Mouse (Mus musculus): ENCODE data around the gene Zc2hc1b.
"Not testable (repeated sequence)": the region's sequence is repeated elsewhere in the genome, so short reads cannot be mapped to it uniquely, and the experiment has no call there.

Gene Zc2hc1b

GRCm38 (mm10) chr10:13177973-13178624, at the start of gene Zc2hc1b:
TSS of gene Zc2hc1b (minus strand) at chr10:13178023.
- DNase-seq (ENCODE audit: low read depth, low spot score) = no peak

- no peak for DNase-seq (ENCODE audit: low read depth, low spot score)
These were observed 47.7 kb upstream of the Zc2hc1b start for GRCm38 (mm10) chr10:13225377-13226063.

- DNase-seq (ENCODE audit: low read depth, low spot score) = no peak
These were observed 44.3 kb upstream of the Zc2hc1b start for GRCm38 (mm10) chr10:13222135-13222534.

GRCm38 (mm10) chr10:13220061-13220460, 42.2 kb upstream of the Zc2hc1b start:
- no peak for DNase-seq (ENCODE audit: low read depth, low spot score)

GRCm38 (mm10) chr10:13213956-13214355, 36.1 kb upstream of the Zc2hc1b start:
- no peak for DNase-seq (ENCODE audit: low read depth, low spot score)

GRCm38 (mm10) chr10:13212829-13213228, 35.0 kb upstream of the Zc2hc1b start:
- no peak for DNase-seq (ENCODE audit: low read depth, low spot score)

- no peak for DNase-seq (ENCODE audit: low read depth, low spot score)
These were observed 34.5 kb upstream of the Zc2hc1b start for GRCm38 (mm10) chr10:13212326-13212725.

GRCm38 (mm10) chr10:13209930-13210637, 32.3 kb upstream of the Zc2hc1b start:
- no peak for DNase-seq (ENCODE audit: low read depth, low spot score)

- no peak for DNase-seq (ENCODE audit: low read depth, low spot score)
These were observed 31.7 kb upstream of the Zc2hc1b start for GRCm38 (mm10) chr10:13209506-13209905.

GRCm38 (mm10) chr10:13209061-13209460, 31.2 kb upstream of the Zc2hc1b start:
- no peak for DNase-seq (ENCODE audit: low read depth, low spot score)

GRCm38 (mm10) chr10:13201741-13202293, 24.0 kb upstream of the Zc2hc1b start:
- DNase-seq (ENCODE audit: low read depth, low spot score) = no peak

GRCm38 (mm10) chr10:13200862-13201261, 23.0 kb upstream of the Zc2hc1b start:
- DNase-seq (ENCODE audit: low read depth, low spot score) = no peak

- no peak for DNase-seq (ENCODE audit: low read depth, low spot score)
These were observed 21.4 kb upstream of the Zc2hc1b start for GRCm38 (mm10) chr10:13199234-13199633.

- no peak for DNase-seq (ENCODE audit: low read depth, low spot score)
These were observed 19.2 kb upstream of the Zc2hc1b start for GRCm38 (mm10) chr10:13196872-13197507.

GRCm38 (mm10) chr10:13193496-13193895, 15.7 kb upstream of the Zc2hc1b start:
- not testable (repeated sequence) for DNase-seq (ENCODE audit: low read depth, low spot score)

- DNase-seq (ENCODE audit: low read depth, low spot score) = peak; percentile 85
These were observed 15.0 kb upstream of the Zc2hc1b start, which contains the start of gene Ltv1 for GRCm38 (mm10) chr10:13192731-13193351. TSS of gene Ltv1 (minus strand) at chr10:13193168.

GRCm38 (mm10) chr10:13189881-13190280, 12.1 kb upstream of the Zc2hc1b start:
- DNase-seq (ENCODE audit: low read depth, low spot score) = no peak

GRCm38 (mm10) chr10:13186754-13187153, 8.9 kb upstream of the Zc2hc1b start:
- DNase-seq (ENCODE audit: low read depth, low spot score) = no peak

- no peak for DNase-seq (ENCODE audit: low read depth, low spot score)
These were observed 6.4 kb upstream of the Zc2hc1b start for GRCm38 (mm10) chr10:13184170-13184766.

GRCm38 (mm10) chr10:13180211-13180610, 2.4 kb upstream of the Zc2hc1b start:
- no peak for DNase-seq (ENCODE audit: low read depth, low spot score)

- no peak for DNase-seq (ENCODE audit: low read depth, low spot score)
These were observed 2.0 kb downstream of the Zc2hc1b start for GRCm38 (mm10) chr10:13175866-13176265.

All from WW6 (cell line).